Mouse (Mus musculus) right cerebral cortex, postnatal 25 days (tissue): ENCODE measurements at regions not wholly inside any gene's neighbourhood (a gene's known extent, or its start where the extent isn't known, plus 50 kb on each side); places are given as distances from the start of the nearest gene placed in this dataset.
A peak's percentile ranks its signal among the peaks of the same experiment; 100 is the strongest.

Source experiments
- DNase-seq: peaks from one replicate; pipeline ENCODE4 v3.0.0; 2022

- DNase-seq: no peak
These were observed 51.2 kb upstream of the Pja2 start for GRCm38 (mm10) chr17:64382894-64383293.

- no peak for DNase-seq
These were observed 51.9 kb upstream of the Pja2 start for GRCm38 (mm10) chr17:64383600-64383999.

DNA sequence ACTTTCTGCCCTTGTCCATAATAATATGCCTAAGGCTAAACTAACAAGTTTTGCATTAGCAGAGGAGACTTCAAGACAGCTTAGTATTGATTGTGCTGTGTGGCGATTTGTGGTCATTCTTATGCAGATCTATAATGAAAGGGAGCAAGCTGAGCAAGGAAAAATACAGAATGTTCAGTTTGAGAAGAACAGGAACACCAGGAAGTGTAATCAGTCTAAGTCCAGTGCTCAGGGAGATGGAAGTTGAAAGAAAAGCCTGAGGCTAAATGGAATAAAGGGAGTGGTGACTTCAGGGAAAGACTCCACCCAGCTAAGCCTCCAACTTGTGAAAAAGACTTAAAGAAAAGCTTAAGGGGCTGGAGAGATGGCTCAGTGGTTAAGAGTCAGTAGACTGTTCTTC lies 58.6 kb upstream of the Pja2 start:
- DNase-seq: no peak

- no peak for DNase-seq
These were observed 65.7 kb upstream of the Pja2 start for GRCm38 (mm10) chr17:64397254-64397897.

DNA sequence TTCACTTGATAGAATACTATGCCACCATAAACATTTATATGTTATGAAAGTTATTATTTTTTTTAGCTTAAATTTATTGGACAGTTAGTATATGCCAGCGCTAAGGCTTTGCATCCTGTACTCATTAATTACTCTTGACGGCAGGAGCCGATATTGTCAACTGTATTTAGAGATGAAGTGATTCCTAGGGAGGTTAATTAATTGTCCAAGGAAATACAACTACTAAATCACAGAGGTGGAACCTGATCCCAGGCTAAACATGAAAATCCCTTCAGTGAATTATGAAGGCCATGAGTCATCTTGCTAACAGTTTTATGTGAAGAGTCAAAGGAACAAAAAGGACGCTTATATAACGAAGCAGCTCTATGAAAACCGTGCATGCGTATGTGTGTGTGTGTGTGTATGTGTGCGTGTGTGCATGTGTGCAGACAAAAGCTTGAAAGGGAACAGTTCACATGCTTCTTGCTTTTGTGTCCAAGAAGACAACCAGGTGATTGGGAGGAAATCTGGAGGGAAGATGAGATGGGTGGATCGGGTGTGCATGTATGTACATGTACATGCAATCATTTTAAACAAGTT lies 66.5 kb upstream of the Pja2 start:
- DNase-seq: no peak

DNA sequence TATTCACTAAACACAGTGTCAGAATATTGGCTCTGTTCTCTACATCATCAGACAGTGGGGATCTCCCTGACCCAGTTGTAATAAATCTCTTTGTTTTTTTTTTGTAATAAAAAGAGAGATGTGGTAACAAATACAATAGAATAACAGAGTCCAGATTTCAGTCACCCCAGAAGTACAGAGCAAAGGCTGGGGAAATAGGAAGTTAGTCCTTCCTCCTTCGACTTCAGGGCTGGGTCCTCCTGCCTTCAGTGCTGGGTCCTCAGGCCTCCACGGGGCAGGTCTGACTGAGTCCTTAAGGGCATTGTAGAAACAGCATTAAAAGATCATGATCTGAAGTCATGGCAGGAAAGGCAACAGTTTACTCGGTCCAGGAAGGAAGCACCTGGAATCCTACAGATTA lies 67.0 kb upstream of the Pja2 start:
- no peak for DNase-seq

GRCm38 (mm10) chr17:64406742-64407254 lies 75.1 kb upstream of the Pja2 start:
- DNase-seq: no peak

DNA sequence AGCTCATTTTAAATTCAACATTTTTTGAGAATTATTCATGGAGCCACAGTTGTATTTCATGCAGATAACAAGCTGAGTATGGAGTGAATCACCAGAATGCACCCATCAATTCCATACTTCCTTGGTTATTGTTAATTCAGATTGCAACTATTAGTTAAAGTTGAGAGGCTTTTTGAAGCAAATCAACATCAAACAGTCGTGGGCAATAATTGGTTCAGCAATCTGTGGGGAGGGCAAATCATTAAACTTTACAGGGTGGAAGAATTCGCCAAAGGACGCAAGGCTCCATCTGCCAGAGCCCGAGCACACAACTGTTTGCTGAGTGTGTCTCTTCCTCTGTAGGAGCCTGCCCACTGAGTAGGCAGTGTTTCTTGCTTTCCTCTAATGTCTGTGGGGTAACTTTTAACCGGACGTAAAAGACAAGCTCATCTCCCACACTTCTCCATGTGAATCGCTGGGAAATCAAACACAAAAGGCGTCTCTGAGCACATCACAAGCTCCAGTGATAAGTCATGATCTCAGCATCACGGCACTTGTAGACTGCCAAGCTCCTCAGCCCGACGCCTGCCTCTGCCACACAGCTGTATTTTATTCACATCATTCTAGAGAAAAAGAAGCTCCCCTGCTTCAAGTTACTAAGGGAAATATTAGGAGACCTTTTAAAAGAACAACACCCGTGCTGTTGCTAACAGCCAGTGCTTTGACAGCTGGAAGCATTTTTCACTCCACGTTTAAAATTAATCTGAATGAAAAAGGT lies 75.7 kb upstream of the Pja2 start:
- DNase-seq: peak; percentile 24

DNA sequence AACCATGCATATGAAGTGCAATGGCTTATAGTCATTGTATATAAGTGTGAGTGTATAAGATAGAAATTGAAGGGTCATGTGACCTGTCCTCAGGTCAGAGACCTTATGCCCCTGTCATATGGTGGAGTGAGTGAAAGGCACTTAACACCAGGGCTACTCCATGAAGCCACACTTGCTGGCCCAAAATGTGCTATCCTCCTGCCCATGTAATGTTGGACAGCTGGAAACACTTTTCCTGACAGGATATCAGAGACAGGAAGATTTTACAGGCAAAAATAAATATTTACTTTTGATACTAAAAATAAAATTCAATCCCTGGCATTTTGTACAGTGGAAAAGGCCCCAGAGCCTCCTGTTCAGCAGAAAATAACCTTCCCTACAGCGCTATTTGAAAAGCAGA lies 94.1 kb upstream of the Pja2 start:
- DNase-seq: no peak

DNA sequence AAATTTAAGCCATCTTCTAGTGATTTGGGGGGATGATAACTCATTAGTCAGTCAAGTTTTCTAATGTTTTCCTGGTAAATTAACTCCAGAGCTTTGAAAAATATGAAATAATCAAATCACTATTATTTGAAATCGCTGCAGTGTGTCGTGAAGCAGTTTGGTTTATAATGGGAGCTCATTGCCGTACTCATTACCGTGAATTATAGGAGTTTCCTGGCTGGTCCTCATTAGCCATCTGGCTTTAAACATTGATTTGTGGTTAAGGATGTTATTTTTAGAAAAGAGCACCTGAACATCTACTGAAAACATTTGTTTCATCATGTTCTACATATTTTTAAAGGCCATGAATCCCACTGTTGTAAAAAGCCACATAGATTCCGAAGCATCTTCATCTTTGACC lies 94.8 kb upstream of the Pja2 start:
- DNase-seq: no peak

GRCm38 (mm10) chr17:64439571-64439970 lies 107.9 kb upstream of the Pja2 start:
- no peak for DNase-seq

DNA sequence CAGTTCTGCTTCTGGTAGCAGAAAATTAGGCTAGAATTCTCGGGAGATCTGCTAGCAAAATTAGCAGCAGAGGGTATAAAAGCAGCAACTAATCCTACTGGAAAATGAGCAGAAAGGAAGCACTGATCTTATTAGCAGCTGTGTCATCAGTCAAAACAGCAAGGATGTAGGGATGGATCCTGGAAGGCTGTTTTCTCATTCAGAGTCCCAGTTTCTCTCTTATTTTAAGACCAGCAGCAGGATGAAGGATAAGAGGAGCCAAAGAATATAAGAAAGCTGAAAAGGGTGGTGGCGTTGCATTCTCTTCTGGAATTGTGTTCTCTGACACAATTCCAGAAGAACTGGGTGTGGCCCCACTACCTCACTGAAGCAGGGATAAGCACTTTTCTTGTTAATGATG lies 123.0 kb upstream of the Pja2 start:
- no peak for DNase-seq

GRCm38 (mm10) chr17:64466273-64466672 lies 134.3 kb upstream of the Man2a1 start:
- DNase-seq: no peak

DNA sequence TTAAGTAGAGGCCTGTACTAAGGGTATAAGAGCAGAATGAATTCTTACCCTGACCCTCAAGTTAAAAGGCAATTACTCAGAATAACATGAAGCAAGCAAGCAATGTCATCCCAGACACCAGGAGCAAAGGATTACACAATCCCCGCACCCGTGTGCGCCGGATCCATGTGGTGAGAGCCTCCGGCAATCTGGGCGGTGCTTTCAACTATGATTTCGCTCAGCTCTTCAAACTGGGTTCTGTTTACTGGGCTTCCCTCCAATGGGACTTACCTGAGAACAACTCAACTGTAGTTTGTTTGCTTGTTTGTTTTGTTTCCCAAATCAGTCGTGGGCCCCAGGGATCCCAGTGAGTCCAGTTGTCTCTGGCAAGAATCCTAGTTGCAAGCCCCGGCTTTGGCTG lies 133.8 kb upstream of the Man2a1 start:
- no peak for DNase-seq

DNA sequence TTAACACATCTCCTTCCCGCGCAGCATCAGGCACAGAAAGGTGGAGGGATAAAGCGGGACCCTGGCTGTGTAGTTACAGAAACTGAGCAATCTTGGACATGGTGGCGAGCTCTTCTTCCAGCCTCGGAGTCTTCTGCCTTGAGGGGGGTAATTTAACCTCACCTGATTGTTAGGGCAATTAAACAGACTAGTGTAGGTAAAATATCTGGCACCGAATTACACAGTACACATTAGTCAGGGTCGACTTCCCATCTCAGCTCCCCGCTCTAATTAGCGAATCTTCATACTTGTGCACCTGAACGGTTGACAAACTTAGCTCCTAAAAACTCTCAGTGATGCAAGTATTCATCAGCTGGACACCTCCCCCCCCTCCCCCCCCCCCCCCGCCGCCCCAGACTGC lies 133.2 kb upstream of the Man2a1 start:
- DNase-seq: no peak

DNA sequence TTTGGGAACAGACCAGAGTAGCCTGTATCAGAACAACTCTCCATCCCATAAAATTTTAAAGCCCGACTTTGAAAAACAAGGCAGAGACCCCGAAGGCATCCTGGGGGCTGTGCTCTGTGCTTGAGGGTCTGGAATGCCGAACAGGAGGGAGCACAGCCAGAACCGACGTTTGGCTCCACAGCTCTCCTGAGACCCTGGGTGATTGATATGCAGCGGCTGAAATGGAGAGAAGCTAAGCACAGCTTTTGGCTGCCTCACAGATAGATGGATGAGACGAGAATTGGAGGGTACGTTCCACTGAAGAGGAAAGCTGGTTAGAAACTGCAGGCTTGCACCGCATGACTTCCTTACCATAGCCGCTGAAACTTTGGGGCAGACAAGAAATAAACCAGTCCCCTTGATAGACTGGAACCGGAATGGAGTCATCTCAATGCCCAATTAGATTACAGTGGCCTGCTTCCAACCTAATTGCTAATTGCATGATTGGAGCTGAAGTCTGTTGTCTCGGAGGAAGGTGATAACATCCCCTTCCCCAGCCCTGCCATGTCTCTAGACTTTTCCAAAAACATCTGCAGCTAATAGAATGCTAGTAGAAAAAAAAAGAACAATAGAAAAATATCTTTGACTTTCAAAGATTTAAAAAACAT lies 130.7 kb upstream of the Man2a1 start:
- DNase-seq: no peak

DNA sequence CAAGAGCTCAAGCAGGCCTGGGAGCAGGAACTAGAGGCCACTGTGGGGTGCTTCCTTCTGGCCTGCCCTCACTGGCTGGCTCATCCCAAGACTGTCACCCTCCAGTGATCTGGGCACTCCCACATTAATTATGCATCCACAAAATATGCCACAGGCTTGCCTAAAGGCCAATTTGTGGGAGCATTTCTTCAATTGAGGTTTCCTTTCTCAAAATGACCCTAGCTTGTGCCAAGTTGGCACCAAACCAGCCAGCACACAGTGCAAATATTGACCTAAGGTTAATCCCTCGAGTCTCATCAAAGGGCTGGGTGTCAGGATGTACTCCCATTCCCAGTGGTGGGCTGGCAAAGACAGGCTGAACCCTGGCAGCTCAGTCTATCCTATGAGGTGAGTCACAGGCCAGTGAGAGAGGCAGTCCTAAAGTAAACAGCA lies 119.9 kb upstream of the Man2a1 start:
- no peak for DNase-seq

GRCm38 (mm10) chr17:64484835-64485234 lies 115.7 kb upstream of the Man2a1 start:
- no peak for DNase-seq

GRCm38 (mm10) chr17:64489769-64490335 lies 110.7 kb upstream of the Man2a1 start:
- no peak for DNase-seq

DNA sequence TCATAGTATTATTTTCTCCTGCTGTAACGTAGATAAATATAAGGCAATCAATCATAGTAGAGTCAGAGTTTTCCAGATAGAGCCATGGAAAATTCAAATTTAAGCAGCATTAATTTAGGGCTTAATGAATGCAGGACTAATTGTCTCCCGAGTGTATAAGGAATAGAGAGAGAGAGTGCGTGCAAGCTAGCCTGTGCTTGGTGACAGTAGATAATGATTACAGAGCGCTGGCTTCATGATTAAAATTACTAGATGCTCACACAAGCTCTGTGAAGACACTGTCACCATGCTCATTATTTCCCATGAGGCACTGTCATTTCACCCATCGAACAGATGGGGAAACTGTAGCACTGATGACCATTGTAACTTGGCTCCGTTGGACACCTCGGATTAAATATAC lies 109.9 kb upstream of the Man2a1 start:
- no peak for DNase-seq

DNA sequence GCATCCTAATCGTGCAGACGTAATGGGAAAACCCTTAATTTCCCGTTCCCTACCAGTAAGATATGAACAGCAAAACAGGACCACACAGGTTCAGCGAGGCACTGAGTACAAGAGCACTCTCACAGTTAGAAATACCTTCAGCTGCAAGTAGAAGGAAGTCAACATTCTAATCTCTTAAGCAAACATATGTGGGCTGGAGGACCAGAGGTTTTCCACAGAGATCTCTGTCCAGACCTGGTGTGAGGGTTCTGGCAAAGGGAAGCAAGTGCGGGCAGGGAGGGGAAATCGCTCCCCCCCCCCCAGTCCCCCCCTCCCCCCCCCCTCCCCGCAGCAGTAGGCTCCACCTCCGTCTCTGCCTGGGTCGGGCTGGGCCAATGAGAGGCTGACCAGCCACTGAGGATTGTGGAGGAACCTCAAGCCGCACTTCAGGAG lies 108.6 kb upstream of the Man2a1 start:
- no peak for DNase-seq

DNA sequence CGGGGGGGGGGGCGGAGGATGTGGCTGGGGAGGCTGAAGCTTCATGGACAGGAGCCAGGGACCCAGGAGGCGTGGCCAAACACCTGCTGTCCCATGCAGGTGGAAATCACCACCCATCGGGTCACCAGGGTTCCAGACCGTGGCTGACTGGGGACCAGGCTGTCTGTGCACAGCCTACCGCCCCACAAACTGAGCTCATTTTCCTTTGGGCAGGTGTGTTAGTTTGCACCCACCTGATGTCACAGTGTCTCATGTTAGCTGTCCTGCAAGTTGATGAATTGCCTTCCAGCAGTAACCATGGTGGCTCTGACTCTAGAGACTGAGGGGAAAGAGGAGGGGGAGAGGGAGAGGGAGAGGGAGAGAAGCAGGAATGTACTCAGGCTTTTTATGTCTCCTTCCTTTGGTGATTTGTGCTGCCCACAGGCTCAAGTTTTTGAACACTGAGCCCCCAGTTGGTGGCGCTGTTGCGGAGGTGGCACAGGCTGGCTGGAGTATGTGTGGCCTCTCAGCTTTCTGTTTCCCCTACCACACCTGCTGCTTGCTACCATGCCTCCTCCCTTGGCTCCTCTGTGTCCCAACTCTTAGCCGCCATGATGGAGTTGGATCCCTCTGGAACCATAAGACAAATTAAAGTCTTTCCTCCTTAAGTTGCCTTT lies 107.8 kb upstream of the Man2a1 start:
- no peak for DNase-seq
